Mouse (Mus musculus): Measurements from ENCODE around the gene Ptpn13. TPM values are rescaled to one million over a fixed set of nuclear protein-coding genes. Genes with fewer than 3 reads are reported as not detected.

Gene Ptpn13
- total RNA-seq, 2 experiments from 2014 or later: 9.3 to 10.5 TPM

- intact Hi-C loops (cut with DNase I): no loop called here
- no peak for DNase-seq (ENCODE audit: low spot score in 2 of 2)
These were observed 74.3 kb downstream of the Ptpn13 start for GRCm38 (mm10) chr5:103499305-103499704.

DNA sequence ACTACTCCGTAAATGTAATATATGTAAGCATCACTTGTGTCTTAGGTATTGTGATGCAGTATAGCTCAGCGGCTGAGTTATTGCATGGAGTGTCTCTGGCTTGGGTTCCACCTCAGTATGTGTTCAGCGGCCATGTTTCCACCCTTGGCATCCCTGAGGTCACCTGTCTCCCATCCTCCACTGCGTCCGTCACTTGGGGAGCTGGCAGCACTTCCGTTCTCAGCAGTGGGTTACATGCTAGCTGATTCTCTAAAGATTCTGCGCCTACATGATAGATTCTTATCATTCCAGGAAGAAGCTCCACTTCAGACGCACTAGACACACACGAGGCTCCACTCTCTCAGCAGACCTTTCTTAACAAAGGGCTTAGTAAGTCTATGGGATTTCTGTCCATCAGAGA lies 76.1 kb downstream of the Ptpn13 start:
- intact Hi-C loops (cut with DNase I): no loop called here
- no peak for DNase-seq (ENCODE audit: low spot score in 2 of 2)

GRCm38 (mm10) chr5:103501839-103502238 lies 76.8 kb downstream of the Ptpn13 start:
- intact Hi-C loops (cut with DNase I): no loop called here
- DNase-seq (ENCODE audit: low spot score in 2 of 2): no peak

DNA sequence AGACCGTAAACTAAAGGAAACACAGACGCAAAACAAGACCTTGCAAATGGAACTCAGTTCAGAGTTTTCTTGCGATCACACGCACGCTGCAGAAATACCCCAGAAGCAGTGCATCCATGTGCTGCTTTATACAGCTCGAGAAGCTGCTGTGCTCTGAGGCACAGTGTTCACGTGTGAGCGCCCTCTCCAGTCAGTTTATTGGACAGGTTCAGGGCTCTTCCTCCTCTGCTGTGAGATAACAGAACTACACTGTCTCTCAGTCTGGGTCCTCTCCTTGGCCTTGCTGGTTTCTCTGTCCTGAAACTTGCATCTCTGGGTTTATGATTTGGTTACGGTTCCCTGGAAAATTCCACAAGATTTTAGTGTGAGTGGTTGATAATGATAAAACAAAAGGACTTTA lies 88.2 kb downstream of the Ptpn13 start:
- intact Hi-C loops (cut with DNase I): no loop called here
- DNase-seq (ENCODE audit: low spot score in 2 of 2): no peak

- DNase-seq (ENCODE audit: low spot score in 2 of 2): no peak
- intact Hi-C loops (cut with DNase I): no loop called here
These were observed 89.4 kb downstream of the Ptpn13 start for GRCm38 (mm10) chr5:103514441-103514840.

- DNase-seq (ENCODE audit: low spot score in 2 of 2): no peak
- intact Hi-C loops (cut with DNase I): no loop called here
These were observed 90.9 kb downstream of the Ptpn13 start for GRCm38 (mm10) chr5:103515876-103516275.

DNA sequence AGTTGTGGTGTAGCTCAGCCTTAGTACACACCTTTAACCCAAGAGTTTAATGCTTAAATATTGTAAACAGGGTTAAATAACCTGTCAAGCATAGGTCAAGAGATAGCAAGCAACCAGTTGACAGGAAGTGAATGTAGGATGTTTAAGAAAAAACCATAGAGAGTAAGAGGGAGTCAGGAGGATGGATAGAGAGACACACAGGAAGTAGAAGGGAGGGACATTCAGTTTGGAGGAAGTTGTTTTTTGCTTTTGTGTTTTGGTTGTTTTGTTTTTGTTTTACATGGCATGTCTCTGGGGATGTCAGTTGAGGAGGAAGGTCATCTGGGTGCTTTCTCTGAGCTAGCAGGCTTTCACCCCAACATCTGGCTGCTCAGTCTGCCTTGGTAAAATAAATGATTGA lies 91.6 kb downstream of the Ptpn13 start:
- intact Hi-C loops (cut with DNase I): no loop called here
- no peak for DNase-seq (ENCODE audit: low spot score in 2 of 2)

GRCm38 (mm10) chr5:103517641-103518040 lies 92.6 kb downstream of the Ptpn13 start:
- intact Hi-C loops (cut with DNase I): no loop called here
- DNase-seq (ENCODE audit: low spot score in 2 of 2): no peak

DNA sequence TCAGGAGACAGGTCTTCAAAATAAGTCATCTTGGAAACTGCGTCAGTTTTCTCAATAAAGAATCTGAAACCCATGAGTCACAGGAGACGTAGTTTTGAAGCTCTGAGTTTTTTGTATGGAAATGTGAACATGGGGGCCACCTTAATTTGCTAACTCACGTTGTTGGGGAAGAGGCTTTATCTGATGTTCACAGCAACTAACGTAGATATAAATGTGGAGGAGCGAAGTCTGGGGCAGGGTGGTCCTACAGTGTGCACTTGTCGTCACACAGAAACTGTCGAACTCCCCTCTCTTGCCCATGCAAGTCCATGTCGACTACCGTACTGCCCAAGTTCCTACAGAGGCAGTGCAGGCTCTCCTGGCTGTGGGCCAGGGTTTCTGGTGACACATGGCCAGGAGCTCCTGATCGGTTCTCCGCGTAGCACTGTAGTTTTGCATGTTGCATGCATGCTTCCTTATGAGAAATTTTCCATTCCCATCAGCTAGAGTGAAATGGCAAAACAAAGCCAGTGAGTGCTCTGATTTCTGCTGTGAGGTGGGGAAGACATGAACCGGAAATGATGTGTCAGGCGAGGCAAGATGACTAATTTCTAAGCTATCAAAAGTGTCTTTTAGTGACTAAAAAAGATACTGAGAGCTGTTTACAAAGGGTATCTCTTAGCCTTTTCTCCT lies 93.9 kb downstream of the Ptpn13 start:
- DNase-seq (ENCODE audit: low spot score in 2 of 2): peak in 1 of 2 experiments; percentile 47
- intact Hi-C loops (cut with DNase I): no loop called here

DNA sequence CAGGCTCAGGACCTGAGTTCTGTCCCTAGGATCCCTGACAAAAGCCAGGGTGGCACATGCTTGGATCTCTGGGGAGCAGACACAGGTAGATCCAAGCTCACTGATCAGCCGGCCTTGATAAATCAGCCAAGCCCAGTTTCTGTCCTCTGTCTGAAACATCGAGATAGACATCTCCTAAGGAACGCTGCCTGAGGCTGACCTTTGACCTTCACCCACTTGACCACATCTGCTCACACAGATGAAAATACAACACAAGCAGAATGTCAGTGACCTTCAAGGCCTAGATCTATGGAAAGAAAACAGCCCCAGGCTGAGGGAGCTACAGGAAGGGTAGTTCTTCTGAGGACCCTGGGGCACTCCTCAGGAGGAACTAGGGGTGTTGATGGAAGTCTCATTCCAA lies 97.4 kb downstream of the Ptpn13 start:
- DNase-seq (ENCODE audit: low spot score in 2 of 2): no peak
- intact Hi-C loops (cut with DNase I): no loop called here

- intact Hi-C loops (cut with DNase I): no loop called here
- DNase-seq (ENCODE audit: low spot score in 2 of 2): no peak
These were observed 101.9 kb downstream of the Ptpn13 start for GRCm38 (mm10) chr5:103526668-103527436.

DNA sequence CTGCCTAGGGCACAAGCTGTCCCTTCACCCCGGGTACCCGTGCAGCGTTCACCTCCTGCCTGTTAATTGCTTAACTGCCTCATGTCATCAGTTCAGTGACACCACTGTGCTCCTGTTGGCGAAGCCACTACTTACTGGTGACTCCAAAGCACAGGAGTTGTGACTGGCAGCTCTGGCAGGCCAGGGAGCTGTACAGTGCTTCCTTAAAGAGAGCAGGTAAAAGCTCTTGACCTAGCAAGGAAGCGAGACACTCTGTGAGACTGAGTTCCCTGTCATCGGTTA lies 102.4 kb downstream of the Ptpn13 start:
- DNase-seq (ENCODE audit: low spot score in 2 of 2): no peak
- intact Hi-C loops (cut with DNase I): no loop called here

DNA sequence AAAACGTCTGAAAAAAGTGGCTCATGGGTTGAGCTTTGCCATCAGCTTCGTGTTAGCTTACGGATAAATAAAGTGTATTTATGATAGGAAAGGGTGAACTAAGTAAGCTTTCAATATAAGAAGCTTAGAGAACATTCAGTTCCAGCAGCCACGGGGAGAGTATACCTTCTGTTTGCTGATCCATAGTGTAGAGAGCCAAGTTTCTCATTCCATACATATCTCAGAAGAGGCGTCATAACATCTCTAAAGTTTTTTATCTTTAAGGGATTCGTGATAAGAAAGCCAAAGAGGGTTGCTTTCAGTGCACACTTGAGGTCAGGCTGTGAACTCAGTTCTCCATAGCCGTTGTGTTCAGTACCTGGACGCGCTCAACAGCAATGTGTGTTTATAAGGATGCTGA lies 105.2 kb downstream of the Ptpn13 start:
- no peak for DNase-seq (ENCODE audit: low spot score in 2 of 2)
- intact Hi-C loops (cut with DNase I): no loop called here

DNA sequence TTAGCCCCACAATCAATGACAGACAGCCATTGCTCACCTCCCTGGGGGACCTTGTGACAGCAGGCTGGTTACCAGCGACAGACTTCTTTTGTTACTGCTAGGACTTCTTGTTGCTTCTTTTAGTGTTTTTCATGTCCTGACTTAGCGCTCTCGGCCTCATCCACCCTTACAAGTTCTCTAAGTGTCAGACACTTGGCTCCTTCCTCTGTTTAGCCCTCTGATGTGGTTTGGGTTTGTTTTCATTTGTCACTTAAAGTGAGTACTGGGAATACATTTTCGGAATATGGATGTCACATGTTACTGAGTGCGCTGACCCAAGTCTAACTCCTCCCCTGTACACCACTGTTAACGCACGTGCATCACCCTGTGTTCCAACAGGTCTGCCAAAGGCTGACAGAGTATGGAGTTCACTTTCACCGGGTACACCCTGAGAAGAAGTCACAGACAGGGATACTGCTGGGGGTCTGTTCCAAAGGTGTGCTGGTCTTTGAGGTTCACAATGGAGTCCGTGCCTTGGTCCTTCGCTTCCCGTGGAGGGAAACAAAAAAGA lies 107.9 kb downstream of the Ptpn13 start:
- intact Hi-C loops (cut with DNase I): no loop called here
- DNase-seq (ENCODE audit: low spot score in 2 of 2): no peak

DNA sequence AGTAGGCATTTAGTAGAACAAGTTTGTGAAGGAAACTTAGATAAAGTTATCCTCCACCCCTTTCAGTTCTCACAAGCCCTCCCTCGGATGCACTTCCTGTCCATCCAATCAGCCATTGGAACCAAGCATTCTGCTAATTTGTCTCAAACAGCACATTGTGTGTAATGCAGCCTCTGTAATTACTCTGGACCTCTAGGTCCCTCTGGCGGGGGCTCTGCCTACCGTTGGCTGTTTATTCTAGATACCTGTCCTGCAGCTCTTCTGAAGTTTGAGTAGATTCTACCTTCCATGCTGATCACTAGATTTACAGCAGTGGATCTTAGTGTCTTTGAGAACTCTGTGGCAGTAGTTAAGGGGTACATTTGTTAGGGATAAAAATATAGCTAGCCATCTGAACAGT lies 109.5 kb downstream of the Ptpn13 start:
- intact Hi-C loops (cut with DNase I): no loop called here
- DNase-seq (ENCODE audit: low spot score in 2 of 2): no peak

DNA sequence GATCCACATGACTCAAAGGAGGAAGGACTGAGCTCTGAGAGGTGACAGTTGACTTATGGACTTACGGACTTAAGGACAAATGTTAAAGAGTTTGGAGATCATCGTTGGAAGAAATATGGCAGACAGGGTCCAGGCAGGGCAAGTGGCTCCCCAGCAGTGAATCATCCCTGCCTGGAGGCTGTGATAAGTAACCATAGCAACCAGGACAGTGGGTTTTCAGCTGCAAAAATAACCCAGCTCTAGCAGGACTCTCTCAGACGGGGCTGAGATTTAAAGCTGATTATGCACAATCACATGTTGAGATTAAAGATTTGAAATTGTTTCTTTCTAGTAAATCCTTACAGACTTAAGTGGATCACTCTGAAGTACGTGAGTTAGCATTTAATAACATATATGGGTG lies 112.4 kb downstream of the Ptpn13 start:
- intact Hi-C loops (cut with DNase I): loop anchor here (5.0 kb wide), 1 partner anchor 180 kb away; no protein-coding TSS in a partner anchor
- peak in 1 of 2 experiments; percentile 65 for DNase-seq (ENCODE audit: low spot score in 2 of 2)

GRCm38 (mm10) chr5:103540612-103541011 lies 115.6 kb downstream of the Ptpn13 start:
- intact Hi-C loops (cut with DNase I): no loop called here
- DNase-seq (ENCODE audit: low spot score in 2 of 2): no peak

DNA sequence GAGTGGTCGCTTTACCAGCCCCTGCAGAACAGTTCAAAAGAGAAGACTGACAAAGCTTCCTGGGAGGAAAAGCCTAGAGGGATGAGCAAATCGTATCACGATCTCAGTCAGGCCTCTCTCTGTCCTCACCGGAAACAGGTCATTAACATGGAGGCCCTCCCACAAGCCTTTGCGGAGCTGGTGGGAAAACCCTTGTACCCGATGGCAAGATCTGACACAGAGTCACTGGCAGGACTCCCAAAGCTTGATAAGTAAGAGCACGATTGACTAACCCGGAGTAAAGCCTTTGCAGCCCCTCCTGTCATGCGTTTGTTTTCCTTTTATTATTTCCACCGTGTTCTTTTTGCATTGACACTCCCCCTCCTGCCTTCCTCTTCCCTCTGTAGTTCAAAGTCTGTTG lies 116.1 kb downstream of the Ptpn13 start:
- intact Hi-C loops (cut with DNase I): no loop called here
- DNase-seq (ENCODE audit: low spot score in 2 of 2): no peak

GRCm38 (mm10) chr5:103541542-103541941 lies 116.5 kb downstream of the Ptpn13 start:
- intact Hi-C loops (cut with DNase I): no loop called here
- no peak for DNase-seq (ENCODE audit: low spot score in 2 of 2)

DNA sequence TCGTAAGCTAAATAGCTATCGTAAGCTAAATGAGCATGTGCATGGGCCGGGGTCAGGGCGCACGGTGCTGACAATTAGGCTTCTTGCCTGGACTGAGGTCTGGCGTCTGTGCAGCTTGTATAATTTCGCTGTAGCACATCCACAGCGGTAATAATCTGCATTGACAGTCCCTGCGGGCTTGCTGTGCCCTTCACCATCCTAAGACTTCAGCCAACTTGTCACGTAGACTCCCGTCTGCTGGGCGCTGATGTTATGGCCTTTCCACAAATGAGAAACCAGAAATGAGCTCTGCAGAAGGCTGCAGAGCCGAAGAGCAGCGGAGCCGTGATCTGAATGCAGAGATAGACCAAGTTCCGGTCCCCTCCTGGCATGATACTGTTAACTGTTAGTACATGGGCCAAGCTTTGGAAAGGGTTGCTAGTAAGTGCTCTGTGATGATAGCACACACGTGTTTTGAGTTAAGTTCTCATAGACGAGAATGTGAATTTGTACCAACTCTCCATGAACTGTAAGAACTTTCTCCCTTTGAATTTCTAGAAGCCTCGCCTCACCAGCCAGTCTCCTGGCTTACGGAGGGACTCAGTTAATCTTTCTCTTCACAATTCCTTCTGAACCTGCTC lies 120.5 kb downstream of the Ptpn13 start:
- intact Hi-C loops (cut with DNase I): no loop called here
- no peak for DNase-seq (ENCODE audit: low spot score in 2 of 2)

GRCm38 (mm10) chr5:103554769-103555168 lies 129.8 kb downstream of the Ptpn13 start:
- intact Hi-C loops (cut with DNase I): loop anchor here (10.0 kb wide), 1 partner anchor 260 kb away; no protein-coding TSS in a partner anchor
- no peak for DNase-seq (ENCODE audit: low spot score in 2 of 2)

Measured in left cerebral cortex, postnatal 25 days (tissue).